Mouse (Mus musculus) adrenal gland, adult 18-20 months (tissue): Measurements from ENCODE around the gene Uggt1. TPM values are rescaled to one million over a fixed set of nuclear protein-coding genes. Genes with fewer than 3 reads are reported as not detected.

ENCODE experiments used
- DNase-seq, 2 experiments: peaks; one replicate each; pipeline ENCODE4 v3.0.0; 2021 to 2022; ENCODE audit warnings: low spot score in 2 of 2
- total RNA-seq, 2 experiments: library from RNA; stranded (reverse); gene quantifications; 1 replicate in 1 of 2; 2 replicates in 1 of 2; pipeline ENCODE4 v1.2.3; 2021

Uggt1 gene
- total RNA-seq, 2 experiments from 2014 or later, result 37.4 to 46.4 TPM

DNA sequence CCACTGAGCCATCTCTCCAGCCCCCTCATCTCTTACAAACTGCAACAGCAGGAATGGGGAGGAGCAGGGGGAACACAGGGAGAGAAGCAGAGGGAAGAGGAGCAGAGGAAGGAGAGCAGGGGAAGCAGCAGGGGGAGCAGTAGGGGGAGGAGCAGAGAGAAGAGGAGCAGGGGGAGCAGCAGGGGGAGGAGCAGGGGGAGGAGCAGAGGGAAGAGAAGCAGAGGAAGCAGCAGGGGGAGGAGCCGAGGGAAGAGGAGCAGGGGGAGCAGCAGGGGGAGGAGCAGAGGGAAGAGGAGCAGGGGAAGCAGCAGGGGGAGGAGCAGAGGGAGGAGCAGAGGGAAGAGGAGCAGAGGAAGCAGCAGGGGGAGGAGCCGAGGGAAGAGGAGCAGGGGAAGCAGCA lies 14.1 kb upstream of the Uggt1 start:
- DNase-seq, result no peak

DNA sequence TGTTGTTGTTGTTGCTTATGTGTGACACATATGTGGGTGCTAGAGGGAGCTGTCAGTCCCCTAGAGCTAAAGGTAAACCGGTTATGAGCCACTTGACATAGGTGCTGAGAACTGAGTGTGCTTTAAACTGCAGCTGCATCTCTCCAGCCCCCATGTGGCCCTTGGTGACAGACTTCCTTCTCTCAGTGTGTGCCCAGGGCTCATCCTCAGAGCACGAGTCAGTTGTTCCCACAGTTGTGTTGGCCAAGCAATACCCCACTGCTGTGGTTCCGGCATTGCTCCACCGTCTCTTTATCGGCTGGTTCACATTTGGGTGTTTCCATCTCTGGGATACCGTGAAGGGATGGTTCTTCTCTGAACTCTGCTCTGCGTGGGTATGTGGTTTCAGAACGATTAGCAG lies 12.8 kb upstream of the Uggt1 start:
- DNase-seq, result no peak

DNA sequence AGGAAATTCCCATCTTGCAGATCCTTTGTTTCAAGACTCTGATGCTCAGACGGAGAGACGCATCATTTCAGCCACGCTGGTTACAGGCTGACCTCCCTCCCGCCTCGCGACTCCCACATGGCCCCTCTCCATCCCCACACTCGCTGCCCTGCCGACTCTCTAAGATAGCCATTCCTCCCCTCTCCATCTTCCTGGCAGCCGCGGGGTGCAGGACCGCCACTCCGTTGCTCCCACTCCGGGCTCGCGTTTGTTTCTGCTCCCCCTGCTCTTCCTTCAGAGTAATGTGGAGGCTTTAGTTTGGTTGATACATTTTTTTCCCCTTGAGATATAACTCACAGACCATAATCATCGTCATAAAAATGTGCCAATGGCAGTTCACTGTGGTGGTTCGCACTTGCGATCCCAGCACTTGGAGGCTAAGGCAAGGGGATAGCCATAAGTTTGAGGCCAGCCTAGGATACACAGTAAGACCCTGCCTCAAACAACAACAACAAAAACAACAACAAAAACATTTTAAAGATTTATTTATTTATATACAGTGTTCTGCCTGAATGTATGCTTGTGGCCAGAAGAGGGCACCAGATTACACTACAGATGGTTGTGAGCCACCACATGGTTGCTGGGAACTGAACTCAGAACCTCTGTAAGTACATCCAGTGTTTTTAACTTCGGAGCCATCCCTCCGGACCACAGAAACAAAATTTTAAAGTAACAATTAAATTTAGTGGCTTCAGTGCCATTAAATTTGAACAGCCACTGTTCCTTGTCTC lies 11.5 kb upstream of the Uggt1 start:
- DNase-seq, result no peak

DNA sequence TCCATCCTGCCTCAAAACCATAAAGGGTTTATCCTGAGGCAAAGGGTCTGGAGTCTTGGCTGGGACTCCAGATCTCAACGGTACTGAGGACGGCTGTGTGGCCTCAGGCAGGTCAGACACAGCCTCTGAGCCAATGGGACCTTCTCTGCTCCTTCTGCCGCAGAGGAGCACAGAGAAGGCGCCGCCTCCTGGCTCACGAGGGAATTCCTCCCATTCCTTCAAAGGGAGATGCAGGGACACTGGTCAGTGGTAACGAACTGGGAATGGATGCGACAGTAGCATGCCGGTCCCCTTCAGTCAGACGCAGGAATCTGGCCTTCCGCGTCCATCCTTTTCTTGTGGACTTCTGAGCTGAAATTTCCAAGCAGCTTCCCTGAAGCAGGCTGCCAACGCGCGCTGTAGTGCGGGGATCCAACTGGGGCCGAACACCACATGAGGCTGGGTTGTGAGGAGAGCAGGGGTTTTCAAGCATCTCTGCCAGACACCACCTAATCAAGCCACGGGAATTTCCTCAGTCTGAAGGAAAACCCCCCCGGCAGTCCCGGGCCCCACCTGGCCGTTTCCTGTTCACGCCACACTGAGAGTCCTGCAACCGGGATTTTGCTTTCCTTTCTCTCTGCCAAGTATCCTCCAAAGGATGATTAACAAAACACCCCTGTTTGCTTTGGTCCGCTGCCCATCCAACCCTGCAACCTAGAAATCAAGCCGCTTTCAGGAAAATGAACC lies 10.3 kb upstream of the Uggt1 start:
- no peak for DNase-seq

DNA sequence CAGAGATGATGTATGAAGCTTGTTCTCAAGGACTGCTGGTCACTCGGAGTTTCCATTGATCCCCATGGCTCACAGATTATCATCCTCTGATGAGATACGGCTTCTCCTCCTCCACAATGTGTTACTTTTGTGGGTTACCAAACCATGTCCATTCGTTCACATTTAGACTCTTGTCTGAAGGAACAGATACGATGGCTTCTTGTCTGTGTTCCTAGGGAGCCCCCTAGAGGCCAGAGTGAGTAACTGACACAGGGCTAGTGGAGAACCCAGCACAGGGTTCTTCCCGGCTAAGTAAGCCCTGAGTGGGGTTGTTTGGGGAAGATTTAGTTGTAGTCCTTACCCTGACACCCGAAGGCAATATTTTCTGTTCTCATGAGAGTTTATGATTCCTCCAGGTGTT lies 8.3 kb upstream of the Uggt1 start:
- peak in 1 of 2 experiments; percentile 65 for DNase-seq

DNA sequence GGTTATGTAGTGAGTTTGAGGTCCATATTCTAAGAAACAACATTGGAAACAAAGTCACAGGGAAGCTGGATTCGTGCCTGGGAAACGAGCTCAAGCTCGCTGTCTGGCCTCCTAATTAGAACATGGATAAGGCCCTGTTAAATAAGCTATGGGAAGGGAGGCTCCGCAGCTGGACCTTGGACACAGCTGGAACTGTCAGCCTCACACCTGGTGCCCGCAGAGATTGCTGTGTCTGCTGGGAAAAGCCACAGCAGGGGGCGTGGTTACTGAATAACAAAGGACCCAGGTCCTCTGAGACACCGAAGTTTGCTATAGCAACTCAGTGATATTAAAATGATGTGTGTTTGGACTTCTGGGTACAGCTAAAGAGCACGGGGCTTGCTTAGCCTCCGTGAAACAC lies 6.9 kb upstream of the Uggt1 start:
- DNase-seq, result no peak

DNA sequence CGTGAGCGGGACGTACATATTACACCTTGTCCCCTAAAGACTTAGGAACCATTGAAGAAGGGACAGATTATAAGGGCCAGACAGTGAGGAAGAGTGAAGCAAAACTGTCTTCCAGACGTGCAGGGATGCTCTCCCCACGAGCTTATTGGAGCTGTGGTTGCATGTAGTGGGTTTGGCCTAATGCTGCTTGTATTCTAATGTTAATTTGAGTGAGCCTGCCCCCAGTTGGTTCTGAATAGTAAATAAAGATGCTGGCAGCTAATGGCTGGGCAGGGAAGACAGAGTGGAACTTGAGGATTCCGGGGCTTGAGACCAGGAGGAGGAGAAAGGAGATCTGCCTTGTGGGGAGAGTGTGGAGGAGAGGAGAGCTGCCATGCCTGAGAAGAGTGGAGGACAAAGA lies 2.2 kb upstream of the Uggt1 start:
- no peak for DNase-seq

DNA sequence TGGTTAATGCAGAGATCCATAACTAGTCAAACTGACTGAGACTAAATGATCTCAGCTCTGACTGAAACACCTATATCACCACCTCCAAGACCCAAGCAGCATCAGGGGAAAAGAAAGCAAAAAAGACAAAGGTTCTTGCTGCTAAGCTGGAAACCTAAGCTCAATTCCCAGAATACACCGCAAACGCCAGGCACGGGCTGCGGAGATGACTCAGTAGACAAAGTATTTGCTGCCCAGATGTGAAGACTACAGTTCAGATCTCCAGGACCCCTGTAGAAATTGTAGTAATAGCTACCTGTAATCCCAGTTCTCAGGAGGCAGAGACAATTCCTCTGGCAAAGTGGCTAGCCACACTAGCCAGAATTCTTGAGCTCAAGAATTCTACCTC lies 302 bp upstream of the Uggt1 start:
- no peak for DNase-seq

DNA sequence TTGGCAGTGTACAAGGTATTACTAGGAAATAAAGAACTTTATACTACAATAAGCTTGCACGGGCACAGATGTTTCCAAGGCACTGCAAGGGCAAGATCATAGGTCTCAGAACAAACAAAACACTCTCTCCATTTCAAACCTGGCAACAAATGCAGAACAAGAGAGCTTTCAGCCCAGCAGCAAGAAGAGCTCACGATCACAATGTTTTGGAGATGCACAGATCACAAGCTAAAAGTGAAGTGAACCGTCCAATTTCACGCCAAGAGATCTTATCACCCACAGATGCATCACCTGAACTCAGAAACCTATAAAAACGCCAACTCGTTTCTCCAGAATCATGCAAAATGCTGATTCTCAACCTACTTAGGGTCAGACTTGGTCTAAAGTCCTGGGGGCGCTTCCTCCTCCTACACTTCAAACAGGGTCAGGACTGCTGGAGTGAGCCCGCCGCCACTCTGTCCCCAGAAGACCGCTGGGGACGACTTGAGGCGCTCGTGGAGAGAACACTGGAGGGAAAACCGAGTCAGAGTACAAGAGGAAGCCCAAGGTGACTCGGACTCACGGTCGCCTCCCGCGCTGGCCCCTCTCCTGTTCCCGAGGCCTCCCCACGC lies 968 bp downstream of the Uggt1 start:
- no peak for DNase-seq

DNA sequence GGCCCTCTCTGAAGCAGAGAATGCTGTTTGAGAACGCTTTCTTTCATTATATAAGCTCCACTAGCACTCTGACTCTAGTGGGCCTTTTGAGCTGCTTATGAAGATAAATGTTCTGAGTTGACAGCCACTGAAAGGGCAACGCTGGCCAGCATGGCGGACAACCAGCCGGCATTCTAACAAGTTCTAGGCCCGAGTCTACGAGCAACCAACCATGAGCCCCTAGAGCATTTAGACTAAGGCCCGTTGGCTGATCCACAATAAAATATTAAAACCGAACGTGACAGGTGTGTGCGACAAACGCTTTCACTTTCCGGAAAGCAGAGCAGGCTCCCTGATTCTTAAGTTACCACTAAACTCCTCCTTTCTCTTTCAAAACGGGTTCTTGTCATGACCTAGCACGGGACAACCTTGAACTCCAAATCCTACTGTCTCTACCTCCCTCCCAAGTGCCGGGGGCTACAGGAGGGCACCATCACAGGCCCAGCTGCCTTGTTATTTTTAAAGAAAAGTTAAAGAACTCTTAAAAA lies 2.6 kb downstream of the Uggt1 start:
- DNase-seq, result no peak

DNA sequence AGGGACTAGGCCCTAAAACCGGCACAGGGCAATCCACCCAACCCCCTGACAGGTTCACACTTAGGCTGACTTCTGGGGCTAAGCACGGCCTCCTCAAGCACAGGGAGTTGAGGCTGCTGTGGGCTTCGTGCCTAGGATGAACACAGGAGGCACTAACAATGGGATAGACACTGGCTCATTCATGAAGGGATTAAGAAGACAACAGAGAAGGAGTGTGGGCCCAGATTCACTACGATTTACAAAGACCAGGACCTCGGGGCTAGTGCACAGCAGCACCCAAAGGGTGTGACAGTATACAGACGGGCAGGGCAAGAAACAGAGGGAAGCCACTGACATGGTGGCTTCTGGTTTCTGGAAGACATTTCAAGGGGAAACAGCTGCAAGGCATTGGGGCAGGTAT lies 4.3 kb downstream of the Uggt1 start:
- DNase-seq, result no peak

DNA sequence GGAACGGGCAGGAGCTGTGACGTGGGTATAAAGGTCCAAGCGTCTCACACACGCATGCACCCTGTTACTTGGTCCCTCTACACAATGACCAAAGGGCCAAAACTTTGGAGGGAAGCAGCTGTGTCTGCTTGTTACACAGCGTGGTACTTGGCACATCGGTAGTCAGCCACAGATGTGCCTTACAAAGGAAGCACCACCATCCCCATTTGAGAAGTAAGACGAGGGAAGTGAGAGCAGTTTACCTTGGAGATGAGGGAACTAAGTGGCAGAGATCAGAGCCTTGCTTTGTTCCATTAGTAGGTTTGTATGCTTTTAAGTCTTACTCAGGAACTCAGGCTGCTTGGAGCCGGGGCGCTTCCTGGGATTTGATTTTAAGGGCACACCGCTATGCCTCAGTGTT lies 5.1 kb downstream of the Uggt1 start:
- no peak for DNase-seq

DNA sequence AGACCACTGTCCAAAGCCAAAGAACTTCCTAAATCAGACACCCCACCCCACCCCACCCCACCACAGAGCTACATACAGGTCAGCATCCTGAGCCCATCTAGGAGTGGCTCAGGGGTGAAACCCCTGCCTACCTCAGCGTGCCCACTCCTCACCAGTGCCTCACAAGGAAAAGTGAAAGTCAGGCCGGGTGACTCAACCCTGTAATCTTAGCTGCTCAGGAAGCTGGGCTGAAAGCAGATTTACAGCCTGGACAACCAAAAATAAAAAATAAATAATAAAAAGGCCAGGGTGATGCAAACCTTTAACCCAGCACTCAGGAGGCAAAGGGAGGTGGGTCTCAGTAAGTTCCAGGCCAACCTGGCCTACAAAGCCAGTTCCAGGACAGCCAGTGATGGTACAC lies 8.7 kb downstream of the Uggt1 start:
- DNase-seq, result no peak

DNA sequence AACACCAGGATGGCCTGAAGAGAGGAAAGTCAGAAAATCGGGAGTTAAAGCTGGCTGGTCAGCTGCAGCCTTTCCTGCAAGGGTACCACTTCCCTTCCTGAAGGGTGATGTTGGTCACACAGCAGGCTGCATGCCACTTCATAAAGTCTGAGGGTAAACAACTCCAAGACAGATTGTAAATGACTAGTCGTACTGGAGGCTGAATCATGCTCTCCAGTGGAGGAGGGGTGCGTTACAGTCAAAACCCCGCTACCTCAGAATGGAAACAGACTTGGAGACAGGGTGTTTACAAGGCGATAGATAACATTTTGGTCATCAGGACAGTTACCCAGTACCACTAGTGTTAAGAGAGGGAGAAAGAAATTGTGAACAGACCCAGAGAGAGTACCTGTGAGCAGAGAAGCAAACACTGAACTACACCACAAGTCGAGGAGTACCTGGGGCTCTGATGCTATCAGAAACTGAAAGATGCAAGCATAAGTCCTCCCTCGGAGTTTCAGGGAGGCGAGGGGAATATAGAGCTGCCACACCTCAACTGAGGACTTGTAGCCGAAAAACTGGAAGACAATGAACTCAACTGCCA lies 9.4 kb downstream of the Uggt1 start:
- peak; percentile 9 to 12 for DNase-seq

DNA sequence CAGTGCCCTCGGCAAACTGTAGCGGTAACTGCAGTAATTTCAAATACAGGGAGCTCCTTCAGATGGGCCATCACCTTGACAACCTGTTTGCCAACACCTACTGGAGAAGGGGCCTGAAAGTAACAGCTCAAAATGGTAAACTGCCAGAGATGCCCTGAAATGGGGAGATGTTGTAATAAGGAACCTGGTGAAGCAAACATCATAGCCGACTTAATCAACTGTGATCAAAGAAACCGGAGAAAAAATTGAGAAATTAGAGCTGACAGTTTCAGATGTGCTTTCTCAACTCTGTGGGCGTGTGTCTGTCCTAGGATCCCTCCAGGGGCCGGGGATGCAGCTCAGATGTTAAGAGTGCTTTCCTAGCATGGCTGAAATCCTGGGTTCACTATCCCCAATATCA lies 11.3 kb downstream of the Uggt1 start:
- DNase-seq, result no peak

DNA sequence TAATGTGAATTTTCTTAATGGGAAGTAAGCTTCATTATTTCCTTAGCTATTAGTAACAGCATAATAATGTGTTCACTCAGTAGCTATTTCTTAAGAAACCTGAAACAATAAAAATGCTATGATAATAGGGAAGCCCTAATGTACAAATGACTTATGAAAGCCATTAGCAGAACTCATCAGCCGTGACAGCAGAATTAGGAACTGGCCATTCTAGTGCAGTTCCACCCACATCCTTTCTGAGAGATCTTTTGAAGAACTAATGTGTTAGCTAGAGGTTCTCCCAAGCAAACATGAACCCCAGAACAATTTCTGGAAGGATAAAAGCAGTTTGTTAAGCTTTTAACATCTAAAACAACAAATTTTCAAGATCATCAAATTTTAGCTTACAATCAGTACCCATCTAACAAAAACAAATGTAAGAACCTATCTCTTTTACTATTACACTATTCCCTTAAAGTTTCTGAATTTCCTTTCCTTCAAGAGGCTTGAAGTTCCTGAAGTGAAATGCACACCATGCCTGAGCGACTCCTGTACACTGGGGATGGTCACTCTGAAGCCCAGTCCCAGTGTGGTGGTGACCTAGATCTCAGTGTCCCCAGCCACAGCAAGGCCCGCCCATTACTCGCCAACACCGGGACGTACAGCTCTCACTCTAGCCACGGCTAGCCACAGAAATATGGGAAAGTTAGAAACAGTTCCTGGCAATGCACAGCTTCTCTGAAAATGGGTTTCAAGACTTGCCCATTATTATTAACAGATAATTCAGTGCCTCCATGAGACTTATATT lies 13.4 kb downstream of the Uggt1 start:
- no peak for DNase-seq

DNA sequence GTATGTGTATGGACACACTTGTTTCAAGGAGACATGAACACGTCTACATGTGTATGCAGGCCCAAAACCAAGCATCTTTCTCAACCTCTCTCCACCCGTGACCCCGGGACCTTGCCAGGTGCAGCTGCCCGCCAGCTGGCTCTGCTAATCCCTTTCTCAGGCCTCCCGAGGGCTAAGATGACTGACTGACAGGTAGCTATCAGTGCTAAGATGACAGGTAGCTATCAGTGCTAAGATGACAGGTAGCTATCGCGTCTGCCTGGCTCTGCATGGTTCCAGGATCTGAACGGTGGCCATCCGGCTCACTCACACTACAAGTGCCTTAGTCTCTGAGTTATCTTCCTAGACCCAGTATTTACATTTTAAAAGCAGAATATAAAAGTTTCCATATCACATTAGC lies 16.1 kb downstream of the Uggt1 start:
- no peak for DNase-seq

DNA sequence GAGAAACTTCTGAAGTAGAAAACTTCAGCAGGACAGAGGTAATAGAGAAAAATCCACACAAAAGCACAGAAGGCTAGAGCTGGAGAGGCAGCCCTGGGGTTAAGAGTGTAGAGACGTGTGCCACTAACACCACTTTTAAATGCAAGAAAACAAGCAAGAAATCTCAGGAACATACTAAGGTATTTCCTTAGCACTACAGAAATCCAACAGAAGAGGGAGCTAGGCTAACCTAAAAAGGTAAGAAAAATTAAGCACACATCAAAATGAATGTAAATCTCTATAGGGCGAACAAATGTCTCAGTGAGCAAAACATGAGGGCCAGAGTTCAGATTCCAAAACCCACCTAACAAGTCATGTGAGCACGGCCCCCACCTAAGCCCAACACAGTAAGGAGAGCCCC lies 19.9 kb downstream of the Uggt1 start:
- DNase-seq, result no peak

DNA sequence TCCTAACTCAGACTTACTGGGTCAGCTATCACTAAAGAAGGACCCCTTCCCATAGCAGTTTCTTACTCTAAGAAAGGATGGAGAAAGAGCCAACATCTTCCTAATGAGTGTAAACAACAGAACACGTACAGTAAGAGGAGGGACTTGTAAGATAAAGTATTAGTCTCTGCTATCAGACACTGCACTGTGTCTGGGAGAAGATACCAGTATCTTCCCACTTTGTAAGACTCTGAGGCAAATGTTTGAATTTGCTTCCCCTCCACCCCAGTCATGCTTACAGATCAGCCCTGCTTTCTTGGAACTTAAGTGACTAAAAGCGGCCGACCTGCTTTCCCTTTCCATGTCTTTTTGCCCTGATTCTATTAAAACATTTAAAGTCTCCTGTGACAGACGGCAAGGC lies 30.2 kb downstream of the Uggt1 start:
- no peak for DNase-seq

DNA sequence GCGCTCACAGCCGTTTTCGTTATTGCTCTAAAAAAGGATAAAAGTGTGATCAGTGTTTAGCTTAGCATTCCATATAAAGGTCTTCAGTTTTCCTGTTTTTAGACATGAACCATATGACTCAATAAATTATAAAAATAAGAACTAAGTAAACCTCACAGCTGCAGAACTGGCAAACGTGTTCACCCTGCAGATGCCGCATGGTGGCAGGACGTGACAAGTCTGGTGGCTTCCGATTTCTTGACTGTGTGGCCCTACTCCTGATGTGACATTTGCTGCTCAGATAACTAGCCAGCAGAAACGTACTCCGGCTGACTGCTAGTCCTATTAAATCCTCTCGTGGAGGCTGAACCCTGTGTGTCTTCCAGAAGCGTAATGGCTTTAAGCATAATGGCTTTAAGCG lies 42.8 kb downstream of the Uggt1 start:
- DNase-seq, result no peak

DNA sequence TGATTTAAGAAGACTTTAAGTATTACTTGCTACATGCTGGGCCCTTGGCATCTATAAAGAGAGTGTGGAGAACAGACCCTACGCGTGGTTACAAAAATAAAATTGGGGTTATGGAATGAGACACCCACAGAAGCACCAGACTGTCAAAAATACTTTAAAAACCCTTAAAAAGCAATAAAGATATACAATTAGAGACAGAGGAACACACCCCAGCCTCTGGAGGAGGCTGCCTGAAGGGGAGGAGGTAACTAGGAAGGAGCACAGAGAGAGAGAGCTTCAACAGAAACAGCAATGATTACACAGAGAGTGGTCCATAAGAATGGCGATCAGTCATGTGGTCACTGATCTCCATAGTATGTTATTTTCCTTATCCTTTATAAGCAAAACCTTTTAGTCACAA lies 50.0 kb downstream of the Uggt1 start:
- DNase-seq, result no peak
